Mouse (Mus musculus): ENCODE measurements around the gene Rgs10.

GRCm38 (mm10) chr7:128419690-128420089 is 1.1 kb upstream of the Rgs10 start:
- TF ChIP-seq POLR2A (IDR thresholded peaks at IDR 0.05; ENCODE audit: low read depth, low read length): no peak
- TF ChIP-seq CTCF (IDR thresholded peaks at IDR 0.05; ENCODE audit: extremely low read depth, insufficient read length, insufficient replicate concordance, low read depth, low read length): no peak
